Mouse (Mus musculus) liver, embryonic 13.5 days (tissue): Measurements from ENCODE around the gene Fbxl15. TPM values are rescaled to one million over a fixed set of nuclear protein-coding genes. Genes with fewer than 3 reads are reported as not detected.

ENCODE experiments used
- microRNA counts: library from miRNA; unstranded; fragments of <30 nt; microRNA quantifications from one replicate; lab custom pipeline; 2016
- microRNA-seq: library from miRNA; unstranded; fragments of <30 nt; microRNA quantifications from one replicate; pipeline ENCODE4, GENCODE M21; 2016
- polyA plus RNA-seq: library from polyadenylated mRNA; unstranded; fragments of >200 nt; fragmentation: Nextera tagmentation; extraction: Ambion mirVana; gene quantifications from 2 replicates; pipeline ENCODE4 v1.2.1, GENCODE M21; 2015

The Fbxl15 gene
- polyA plus RNA-seq, 1 experiment from 2014 or later: 11.2 TPM

MicroRNA genes within 50 kb of the gene (microRNA counts, 519-probe panel; counts per million panel counts)
- 3,759 counts per million, percentile 28 among the panel's probes with 10 or more counts for microRNA mmu-miR-146b (lab: Ali Mortazavi, UCI)

Small RNA genes lying within 50 kb of the gene (microRNA-seq; reads per million reads assigned to microRNA genes)
- gene Mir146b: 0.88 reads per million

Other genes with a start within 250 kb of the Fbxl15 start
- 0.07 TPM in 1 of 2 replicates, not detected in the other for gene Elovl3, start 196.3 kb upstream of the Fbxl15 start, polyA plus RNA-seq
- gene Pitx3, start 179.9 kb upstream of the Fbxl15 start, polyA plus RNA-seq: 0.17 and 0.25 TPM in 2 replicates
- gene Gbf1, start 175.7 kb upstream of the Fbxl15 start, polyA plus RNA-seq: 18.1 and 20.1 TPM in 2 replicates
- gene Nfkb2, start 23.9 kb upstream of the Fbxl15 start, polyA plus RNA-seq: 3.9 and 4.3 TPM in 2 replicates
- gene Psd, start 1.0 kb upstream of the Fbxl15 start, polyA plus RNA-seq: 5.8 and 7.1 TPM in 2 replicates
- 85.6 and 86.7 TPM in 2 replicates for gene Cuedc2, start 10.5 kb downstream of the Fbxl15 start, polyA plus RNA-seq
- 10.6 and 12.3 TPM in 2 replicates for gene Mfsd13a, start 12.9 kb downstream of the Fbxl15 start, polyA plus RNA-seq
- 0.44 and 0.59 TPM in 2 replicates for gene 2310034G01Rik, start 22.1 kb downstream of the Fbxl15 start, polyA plus RNA-seq
- 56.1 and 61.2 TPM in 2 replicates for gene Actr1a, start 67.6 kb downstream of the Fbxl15 start, polyA plus RNA-seq
- gene Sufu, start 68.7 kb downstream of the Fbxl15 start, polyA plus RNA-seq: 6.3 and 8.2 TPM in 2 replicates
- gene Trim8, start 173.5 kb downstream of the Fbxl15 start, polyA plus RNA-seq: 9.1 and 9.2 TPM in 2 replicates
- gene Arl3, start 245.0 kb downstream of the Fbxl15 start, polyA plus RNA-seq: 29.8 and 32.1 TPM in 2 replicates
- 18.3 and 19.8 TPM in 2 replicates for gene Sfxn2, start 245.2 kb downstream of the Fbxl15 start, polyA plus RNA-seq